Comparison of ENCODE assay signal across 8 mouse cellular contexts in the genomic region with DNA sequence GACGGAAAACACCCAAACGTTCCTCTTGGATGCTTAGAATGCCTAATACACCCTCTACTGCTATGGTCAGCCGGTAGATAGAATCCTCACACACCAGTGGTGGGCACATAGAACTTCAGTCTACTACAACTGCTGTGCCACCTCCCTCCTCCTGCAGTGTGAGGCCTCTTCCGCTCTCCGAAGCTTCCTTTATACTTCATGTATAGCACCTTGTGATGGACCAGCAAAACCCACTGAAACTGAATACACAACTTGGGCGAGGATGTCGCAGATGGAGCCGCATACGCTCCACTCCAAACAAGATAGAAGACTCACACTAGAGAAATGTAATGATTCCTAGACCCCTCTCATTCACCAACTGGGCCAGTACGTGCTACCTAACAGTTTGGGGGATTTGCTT. TPM values are rescaled to one million over a fixed set of nuclear protein-coding genes. Genes with fewer than 3 reads are reported as not detected.
A peak's percentile ranks its signal among the peaks of the same experiment; 100 is the strongest.
DNase-seq lines count a peak whose midpoint lies in the region; ATAC-seq and TF ChIP-seq lines count a peak whose summit lies in the region.

No protein-coding gene starts in this region.

- H3K27ac ChIP-seq in kidney, embryonic 14.5 days (ENCODE audit: low read depth, low read length) = no peak overlapping the region
- no peak overlapping the region for H3K27ac ChIP-seq in forebrain, postnatal 0 days (ENCODE audit: low read depth, low read length)
- H3K27ac ChIP-seq in limb, embryonic 15.5 days = no peak overlapping the region

- H3K4me3 ChIP-seq in kidney, embryonic 14.5 days (ENCODE audit: low read length) = peak overlapping the region; percentile 91
- peak overlapping the region; percentile 87 for H3K4me3 ChIP-seq in forebrain, postnatal 0 days (ENCODE audit: low read depth, low read length)
- H3K4me3 ChIP-seq in limb, embryonic 15.5 days = peak overlapping the region; percentile 73
- H3K4me3 ChIP-seq in myocyte = peak overlapping the region; percentile 47

- no peak for TF ChIP-seq POLR2A in myocyte (IDR thresholded peaks at IDR 0.05; ENCODE audit: insufficient read length, low read depth)

- H3ac ChIP-seq in myocyte (ENCODE audit: control insufficient read depth, insufficient read length) = no peak overlapping the region

- peak overlapping the region; percentile 70 for H3K4me2 ChIP-seq in kidney, embryonic 14.5 days (replicated peaks; ENCODE audit: low read depth, low read length)
- peak overlapping the region; percentile 63 for H3K4me2 ChIP-seq in forebrain, postnatal 0 days (ENCODE audit: low read depth)
- H3K4me2 ChIP-seq in limb, embryonic 15.5 days = peak overlapping the region; percentile 66
- H3K4me2 ChIP-seq in myocyte (ENCODE audit: low read depth) = peak overlapping the region; percentile 63

- ATAC-seq in kidney, embryonic 14.5 days (ENCODE audit: low FRiP score, low TSS enrichment) = no peak
- ATAC-seq in activated CD4-positive, CD25-positive, alpha-beta regulatory T cell, adult 4 months = peak; percentile 52
- ATAC-seq in forebrain, postnatal 0 days = no peak
- ATAC-seq in limb, embryonic 15.5 days (ENCODE audit: insufficient number of reproducible peaks, low FRiP score, low TSS enrichment, low read depth) = no peak

- H3K36me3 ChIP-seq in kidney, embryonic 14.5 days (ENCODE audit: control insufficient read depth, insufficient read depth, low read length) = peaks cover 18% of the 10 kb centered on the region; the same call in 1 of the 2 replicates
- no peaks in the 10 kb centered on the region for H3K36me3 ChIP-seq in forebrain, postnatal 0 days (ENCODE audit: insufficient read depth)
- H3K36me3 ChIP-seq in limb, embryonic 15.5 days = peaks cover 9% of the 10 kb centered on the region; the same call in 1 of the 2 replicates
- peaks cover 16% of the 10 kb centered on the region for H3K36me3 ChIP-seq in myocyte (ENCODE audit: control insufficient read depth, insufficient read depth)

- WGBS in kidney, embryonic 14.5 days = 57% methylated on average over 10 of the region's 10 CpGs
- WGBS in forebrain, postnatal 0 days = 42% methylated on average over 10 of the region's 10 CpGs
- 51% methylated on average over 10 of the region's 10 CpGs for WGBS in limb, embryonic 15.5 days

- no peaks in the 10 kb centered on the region for H3K27me3 ChIP-seq in kidney, embryonic 14.5 days (ENCODE audit: control insufficient read depth, insufficient read depth, low read length)
- H3K27me3 ChIP-seq in forebrain, postnatal 0 days (ENCODE audit: insufficient read depth, low read length) = no peaks in the 10 kb centered on the region
- no peaks in the 10 kb centered on the region for H3K27me3 ChIP-seq in limb, embryonic 15.5 days
- H3K27me3 ChIP-seq in myocyte (ENCODE audit: control insufficient read depth, insufficient read depth, insufficient read length) = no peaks in the 10 kb centered on the region

- peaks cover 11% of the 10 kb centered on the region; the same call in 1 of the 2 replicates for H3K4me1 ChIP-seq in kidney, embryonic 14.5 days (ENCODE audit: control insufficient read depth, insufficient read depth, low read length)
- no peaks in the 10 kb centered on the region for H3K4me1 ChIP-seq in forebrain, postnatal 0 days (ENCODE audit: insufficient read depth)
- peaks cover 15% of the 10 kb centered on the region for H3K4me1 ChIP-seq in limb, embryonic 15.5 days

- no peak for TF ChIP-seq CTCF in forebrain, postnatal 0 days (IDR thresholded peaks at IDR 0.05; ENCODE audit: low read depth)

- H3K9ac ChIP-seq in kidney, embryonic 14.5 days (ENCODE audit: low read depth, low read length) = peak overlapping the region; percentile 97
- H3K9ac ChIP-seq in forebrain, postnatal 0 days = peak overlapping the region; percentile 11; the same call in 1 of the 2 replicates
- no peak overlapping the region for H3K9ac ChIP-seq in limb, embryonic 15.5 days

- H3K9me3 ChIP-seq in kidney, embryonic 14.5 days (ENCODE audit: control insufficient read depth, low read length) = no peaks in the 10 kb centered on the region
- H3K9me3 ChIP-seq in forebrain, postnatal 0 days (ENCODE audit: low read length) = no peaks in the 10 kb centered on the region
- H3K9me3 ChIP-seq in limb, embryonic 15.5 days = no peaks in the 10 kb centered on the region

- no peak for DNase-seq in kidney, adult 18-20 months
- peak; percentile 29 for DNase-seq in forebrain, postnatal 0 days
- no peak for DNase-seq in ovary, postnatal 14 days (ENCODE audit: low spot score)
- DNase-seq in gastrocnemius, postnatal 14 days = no peak

- H3K79me2 ChIP-seq in myocyte (ENCODE audit: control insufficient read depth, insufficient read depth) = peaks cover 32% of the 10 kb centered on the region

- intact Hi-C loops in gastrocnemius, postnatal 14 days (cut with DNase I; ENCODE audit: low total_unique reads) = no loop called here

TF ChIP-seq in myocyte, 11 proteins besides CTCF, POLR2A, EP300 and RAD21:
- TF ChIP-seq E2F4 (IDR thresholded peaks at IDR 0.05; ENCODE audit: insufficient read depth) (no peak), MYOG (IDR thresholded peaks at IDR 0.05; ENCODE audit: control insufficient read depth in 1 of 3, insufficient read depth in 1 of 3, insufficient read length in 2 of 3, low read depth in 2 of 3) (no peak), MYOD1 (IDR thresholded peaks at IDR 0.05; ENCODE audit: control insufficient read depth in 1 of 3, insufficient read length in 2 of 3, low read depth in 2 of 3) (no peak), TCF3 (IDR thresholded peaks at IDR 0.05; ENCODE audit: insufficient read length, low read depth) (no peak)

RNA-seq across cellular contexts. Expression of a gene that starts 1.8 kb away (rescaled TPM):
- 48.0 and 49.2 TPM in 2 replicates for polyA plus RNA-seq in kidney, embryonic 14.5 days (2014; fragmentation: Nextera tagmentation; extraction: Ambion mirVana)
- 1 to 10 TPM; 5.4 to 6.5 TPM for polyA plus RNA-seq in activated CD4-positive, CD25-positive, alpha-beta regulatory T cell, adult 4 months (2017; shearing (Covaris generic))
- total RNA-seq in forebrain, postnatal 0 days (2014; rRNA removed) = 7.5 and 9.8 TPM in 2 replicates
- 19.7 and 20.2 TPM in 2 replicates for polyA plus RNA-seq in forebrain, postnatal 0 days (2015; fragmentation: Nextera tagmentation; extraction: Ambion mirVana)
- 55.2 and 58.4 TPM in 2 replicates for polyA plus RNA-seq in limb, embryonic 15.5 days (2015; fragmentation: Nextera tagmentation; extraction: Ambion mirVana)
- polyA plus RNA-seq in myocyte (2012; fragmentation: generic; extraction: Trizol) = 17.0 TPM
- total RNA-seq in gastrocnemius, postnatal 14 days (2021) = 1 to 10 TPM; 5.4 to 7.8 TPM
